11 mouse cellular contexts compared by ENCODE assay signal in genomic region chr6:51057229-51057628, GRCm38 (mm10).
DNase-seq lines count a peak whose midpoint lies in the region; ATAC-seq and TF ChIP-seq lines count a peak whose summit lies in the region.
"Had no signal": no experiment of that assay in that cellular context is flagged by ENCODE, and none has a peak within 500 bp of the region (broad histone marks: within the 10 kb centered on the region; RNA-seq: fewer than 3 reads in every experiment).

No protein-coding gene starts in this region.

- peak; percentile 85 for ATAC-seq in hindbrain, embryonic 12.5 days (ENCODE audit: low FRiP score)
- ATAC-seq in midbrain, embryonic 12.5 days (ENCODE audit: low FRiP score, low read depth) = peak; percentile 91

- H3K4me2 ChIP-seq in hindbrain, embryonic 12.5 days (replicated peaks) = no peak overlapping the region
- H3K4me2 ChIP-seq in midbrain, embryonic 12.5 days (replicated peaks) = 0 out of 2 replicates have a peak overlapping the region, but pooled peaks have one; percentile 1
- H3K4me2 ChIP-seq: heart, embryonic 13.5 days had no signal

- H3K9ac ChIP-seq in hindbrain, embryonic 12.5 days = no peak overlapping the region
- H3K9ac ChIP-seq in midbrain, embryonic 12.5 days (replicated peaks) = no peak overlapping the region
- no peak overlapping the region for H3K9ac ChIP-seq in heart, adult 2 months (ENCODE audit: low read depth, low read length)
- H3K9ac ChIP-seq: heart, embryonic 13.5 days had no signal

- H3K9me3 ChIP-seq in hindbrain, embryonic 12.5 days (replicated peaks) = no peaks in the 10 kb centered on the region
- no peaks in the 10 kb centered on the region for H3K9me3 ChIP-seq in midbrain, embryonic 12.5 days
- H3K9me3 ChIP-seq: heart, embryonic 13.5 days had no signal

- no peak overlapping the region for H3K4me3 ChIP-seq in hindbrain, embryonic 12.5 days
- H3K4me3 ChIP-seq in midbrain, embryonic 12.5 days = no peak overlapping the region
- H3K4me3 ChIP-seq in heart, adult 2 months = no peak overlapping the region
- H3K4me3 ChIP-seq: heart, embryonic 13.5 days had no signal

- no peak for TF ChIP-seq EP300 in heart, adult 2 months (IDR thresholded peaks at IDR 0.05; ENCODE audit: insufficient read depth, low read depth, low read length)

- H3K27me3 ChIP-seq in hindbrain, embryonic 12.5 days = no peaks in the 10 kb centered on the region
- H3K27me3 ChIP-seq in midbrain, embryonic 12.5 days = no peaks in the 10 kb centered on the region
- H3K27me3 ChIP-seq in heart, adult 2 months (ENCODE audit: control insufficient read depth, insufficient read depth, low read length) = no peaks in the 10 kb centered on the region
- H3K27me3 ChIP-seq: heart, embryonic 13.5 days had no signal

- intact Hi-C loops in heart, postnatal 14 days (cut with DNase I) = no loop called here
- intact Hi-C loops in heart, adult 2 months (cut with DNase I) = no loop called here

- DNase-seq in brain, adult 2 months (ENCODE audit: low read depth, low spot score) = peak; percentile 60
- peak; percentile 70 for DNase-seq in embryo, embryonic 10.5 days (ENCODE audit: low spot score)
- no peak for DNase-seq in heart, postnatal 14 days
- DNase-seq in heart, adult 2 months = no peak
- DNase-seq in natural killer cell, adult 2 months (ENCODE audit: low spot score in 2 of 2) = no peak
- DNase-seq in urinary bladder, postnatal 36 days (ENCODE audit: low spot score in 2 of 2) = no peak
- DNase-seq: adrenal gland, postnatal 36 days; kidney, postnatal 14 days had no signal

- peaks cover 46% of the 10 kb centered on the region for H3K4me1 ChIP-seq in hindbrain, embryonic 12.5 days
- H3K4me1 ChIP-seq in midbrain, embryonic 12.5 days = peaks cover 57% of the 10 kb centered on the region
- no peaks in the 10 kb centered on the region for H3K4me1 ChIP-seq in heart, adult 2 months (ENCODE audit: control insufficient read depth, insufficient read depth, low read length)

- no peak for TF ChIP-seq CTCF in heart, adult 2 months (IDR thresholded peaks at IDR 0.05)

- WGBS in hindbrain, embryonic 12.5 days = 24% methylated on average over 7 of the region's 7 CpGs
- 16% methylated on average over 7 of the region's 7 CpGs for WGBS in midbrain, embryonic 12.5 days
- WGBS in heart, adult 2 months = 61% methylated on average over 7 of the region's 7 CpGs

- no peaks in the 10 kb centered on the region for H3K36me3 ChIP-seq in hindbrain, embryonic 12.5 days
- H3K36me3 ChIP-seq in midbrain, embryonic 12.5 days = no peaks in the 10 kb centered on the region
- no peaks in the 10 kb centered on the region for H3K36me3 ChIP-seq in heart, adult 2 months (ENCODE audit: control insufficient read depth, insufficient read depth, low read length)
- H3K36me3 ChIP-seq: heart, embryonic 13.5 days had no signal

- TF ChIP-seq POLR2A in heart, adult 2 months (IDR thresholded peaks at IDR 0.05; ENCODE audit: insufficient read depth, low read depth, low read length) = no peak

- H3K27ac ChIP-seq in hindbrain, embryonic 12.5 days = peak overlapping the region; percentile 83
- peak overlapping the region; percentile 88 for H3K27ac ChIP-seq in midbrain, embryonic 12.5 days (replicated peaks)
- no peak overlapping the region for H3K27ac ChIP-seq in heart, adult 2 months
- H3K27ac ChIP-seq: heart, embryonic 13.5 days had no signal

- no peaks in the 10 kb centered on the region for H3K79me2 ChIP-seq in heart, adult 2 months (replicated peaks; ENCODE audit: control insufficient read depth, insufficient read depth, low read length)

Comparison
In these comparisons a context has a peak if more than half of its experiments do, and no peak if none do; other contexts are left out.
1. DNase-seq: peak in brain, adult 2 months (single experiment) and embryo, embryonic 10.5 days (single experiment); none in heart, postnatal 14 days (0 of 2), heart, adult 2 months (0 of 2), natural killer cell, adult 2 months (0 of 2) and urinary bladder, postnatal 36 days (0 of 2).